Mouse (Mus musculus) brain, embryonic 14.5 days (tissue): ENCODE measurements around the gene Gm17428. TPM values are rescaled to one million over a fixed set of nuclear protein-coding genes. Genes with fewer than 3 reads are reported as not detected.
"Not testable (repeated sequence)": the region's sequence is repeated elsewhere in the genome, so short reads cannot be mapped to it uniquely, and the experiment has no call there.

ENCODE experiments used
- DNase-seq: peaks from one replicate; pipeline ENCODE4 v3.0.0-alpha.2; 2011; ENCODE audit warnings: low read depth
- CTCF ChIP-seq: fragments of 200-500 bp; IDR thresholded peaks from 2 replicates; pipeline ENCODE4 v1.5.1; 2012; ENCODE audit warnings: inconsistent platforms, mild to moderate bottlenecking, moderate library complexity, borderline replicate concordance; ENCODE audit not compliant: insufficient read depth, insufficient read length; ENCODE audit errors: extremely low read depth
- POLR2A ChIP-seq: fragments of 200-500 bp; IDR thresholded peaks from 2 replicates; pipeline ENCODE4 v1.6.1; 2012; ENCODE audit warnings: mild to moderate bottlenecking, inconsistent platforms, borderline replicate concordance; ENCODE audit not compliant: poor library complexity, insufficient read depth, insufficient read length, severe bottlenecking; ENCODE audit errors: extremely low read depth
- polyA plus RNA-seq: library from polyadenylated mRNA; depleted of rRNA; stranded (reverse); fragments of >200 nt; gene quantifications from 2 replicates; pipeline ENCODE4 v1.2.3, GENCODE M21; 2012

Gene Gm17428
- polyA plus RNA-seq, 1 experiment: not detected

- DNase-seq: no peak
- TF ChIP-seq CTCF: no peak
- no peak for TF ChIP-seq POLR2A
These were observed 18.2 kb upstream of the Gm17428 start for GRCm38 (mm10) chr14:54958503-54958902.

GRCm38 (mm10) chr14:54959197-54959596 is 17.5 kb upstream of the Gm17428 start:
- no peak for DNase-seq
- TF ChIP-seq CTCF (no peak), POLR2A (no peak)

GRCm38 (mm10) chr14:54959853-54960613 is 16.7 kb upstream of the Gm17428 start:
- DNase-seq: not testable (repeated sequence)

- no peak for TF ChIP-seq CTCF
- TF ChIP-seq POLR2A: no peak
- DNase-seq: peak; percentile 17
These were observed 16.0 kb upstream of the Gm17428 start for GRCm38 (mm10) chr14:54960769-54961168.

- no peak for DNase-seq
- TF ChIP-seq CTCF (no peak), POLR2A (no peak)
These were observed 15.2 kb upstream of the Gm17428 start for GRCm38 (mm10) chr14:54961487-54961886.

- TF ChIP-seq CTCF (no peak), POLR2A (no peak)
- no peak for DNase-seq
These were observed 14.0 kb upstream of the Gm17428 start for GRCm38 (mm10) chr14:54962714-54963113.

GRCm38 (mm10) chr14:54963727-54964126 is 13.0 kb upstream of the Gm17428 start:
- no peak for TF ChIP-seq CTCF
- no peak for TF ChIP-seq POLR2A
- no peak for DNase-seq

- TF ChIP-seq CTCF (no peak), POLR2A (no peak)
- DNase-seq: no peak
These were observed 11.7 kb upstream of the Gm17428 start for GRCm38 (mm10) chr14:54965044-54965443.

- DNase-seq: no peak
- TF ChIP-seq CTCF (no peak), POLR2A (no peak)
These were observed 11.1 kb upstream of the Gm17428 start for GRCm38 (mm10) chr14:54965631-54966030.

- TF ChIP-seq CTCF (no peak), POLR2A (no peak)
- DNase-seq: no peak
These were observed 10.3 kb upstream of the Gm17428 start, which contains the start of gene Myh6 for GRCm38 (mm10) chr14:54966320-54966977. TSS of gene Myh6 (minus strand) at chr14:54966927.

- no peak for DNase-seq
- TF ChIP-seq POLR2A: no peak
- no peak for TF ChIP-seq CTCF
These were observed 8.9 kb upstream of the Gm17428 start for GRCm38 (mm10) chr14:54967874-54968273.

GRCm38 (mm10) chr14:54968344-54968743 is 8.4 kb upstream of the Gm17428 start:
- no peak for DNase-seq
- no peak for TF ChIP-seq CTCF
- TF ChIP-seq POLR2A: no peak

- not testable (repeated sequence) for DNase-seq
These were observed 3.9 kb upstream of the Gm17428 start for GRCm38 (mm10) chr14:54972786-54973185.
